Mouse (Mus musculus): Measurements from ENCODE around the gene Ccdc153. TPM values are rescaled to one million over a fixed set of nuclear protein-coding genes. Genes with fewer than 3 reads are reported as not detected.
A peak's percentile ranks its signal among the peaks of the same experiment; 100 is the strongest.

The Ccdc153 gene
- total RNA-seq, 4 experiments from 2014 or later: 1.6 to 3.9 (median 3.4) TPM

- no peak for DNase-seq (ENCODE audit: low spot score in 2 of 2)
These were observed 45.9 kb downstream of the Ccdc153 start for GRCm38 (mm10) chr9:44286256-44286850.

GRCm38 (mm10) chr9:44287003-44287400 lies 46.5 kb downstream of the Ccdc153 start:
- no peak for DNase-seq (ENCODE audit: low spot score in 2 of 2)

- no peak for DNase-seq (ENCODE audit: low spot score in 2 of 2)
These were observed 47.1 kb downstream of the Ccdc153 start for GRCm38 (mm10) chr9:44287401-44288075.

GRCm38 (mm10) chr9:44288076-44288958 lies 47.8 kb downstream of the Ccdc153 start, which contains the start of gene Abcg4:
Gene Abcg4, minus strand, starts transcription at chr9:44288615.
- DNase-seq (ENCODE audit: low spot score in 2 of 2): peak in 1 of 2 experiments; percentile 47

GRCm38 (mm10) chr9:44288959-44289291 lies 48.4 kb downstream of the Ccdc153 start:
- no peak for DNase-seq (ENCODE audit: low spot score in 2 of 2)

GRCm38 (mm10) chr9:44292490-44292889 lies 52.0 kb downstream of the Ccdc153 start:
- no peak for DNase-seq (ENCODE audit: low spot score in 2 of 2)

Other genes starting within 250 kb of the Ccdc153 start
- gene Thy1, start 197.3 kb upstream of the Ccdc153 start, total RNA-seq (2022): 1,000 to 10,000 TPM in 2 of 4 experiments, 100 to 1,000 TPM in 2; 845 to 4,044 (median 2,168) TPM
- 100 to 1,000 TPM; 118 to 172 (median 123) TPM for gene Usp2, start 173.7 kb upstream of the Ccdc153 start, total RNA-seq (2022)
- 1 to 10 TPM in 2 of 4 experiments, under 1 TPM in 2; 0.30 to 3.6 (median 0.95) TPM for gene Mfrp, start 138.9 kb upstream of the Ccdc153 start, total RNA-seq (2022)
- gene C1qtnf5, start 133.4 kb upstream of the Ccdc153 start, total RNA-seq (2022): 10 to 100 TPM; 24.1 to 32.7 (median 26.3) TPM
- gene Gm49380, start 127.2 kb upstream of the Ccdc153 start, total RNA-seq (2022): under 1 TPM in 2 of 4 experiments, not detected in 2; 0.67 to 0.78 TPM
- 10 to 100 TPM; 26.9 to 33.4 (median 30.6) TPM for gene Rnf26, start 127.2 kb upstream of the Ccdc153 start, total RNA-seq (2022)
- 10 to 100 TPM; 12.0 to 15.2 (median 13.9) TPM for gene Mcam, start 106.2 kb upstream of the Ccdc153 start, total RNA-seq (2022)
- gene Cbl, start 6.6 kb upstream of the Ccdc153 start, total RNA-seq (2022): 10 to 100 TPM; 48.8 to 55.0 (median 52.5) TPM
- gene Pdzd3, start 10.8 kb downstream of the Ccdc153 start, total RNA-seq (2022): under 1 TPM; 0.38 to 0.76 (median 0.67) TPM
- gene Nlrx1, start 27.9 kb downstream of the Ccdc153 start, total RNA-seq (2022): 10 to 100 TPM; 10.6 to 13.8 (median 11.8) TPM
- gene Abcg4, start 47.9 kb downstream of the Ccdc153 start, total RNA-seq (2022): 10 to 100 TPM; 57.0 to 65.5 (median 58.8) TPM
- gene Hinfp, start 65.0 kb downstream of the Ccdc153 start, total RNA-seq (2022): 10 to 100 TPM; 30.2 to 34.9 (median 33.3) TPM
- gene C2cd2l, start 79.6 kb downstream of the Ccdc153 start, total RNA-seq (2022): 100 to 1,000 TPM; 201 to 282 (median 245) TPM
- 10 to 100 TPM; 15.2 to 16.9 (median 16.5) TPM for gene Dpagt1, start 85.3 kb downstream of the Ccdc153 start, total RNA-seq (2022)
- gene H2afx, start 94.0 kb downstream of the Ccdc153 start, total RNA-seq (2022): 10 to 100 TPM; 45.6 to 48.7 (median 47.8) TPM
- gene Hmbs, start 103.6 kb downstream of the Ccdc153 start, total RNA-seq (2022): 10 to 100 TPM; 19.4 to 21.5 (median 20.4) TPM
- 10 to 100 TPM; 61.9 to 66.7 (median 63.5) TPM for gene Vps11, start 121.0 kb downstream of the Ccdc153 start, total RNA-seq (2022)
- gene Hyou1, start 138.8 kb downstream of the Ccdc153 start, total RNA-seq (2022): 100 to 1,000 TPM; 106 to 115 (median 112) TPM
- gene Slc37a4, start 156.2 kb downstream of the Ccdc153 start, total RNA-seq (2022): 10 to 100 TPM; 30.5 to 34.1 (median 31.8) TPM
- 100 to 1,000 TPM; 768 to 851 (median 802) TPM for gene Rps25, start 166.5 kb downstream of the Ccdc153 start, total RNA-seq (2022)
- gene Trappc4, start 166.9 kb downstream of the Ccdc153 start, total RNA-seq (2022): 10 to 100 TPM; 67.4 to 74.5 (median 72.5) TPM
- gene Ccdc84, start 177.9 kb downstream of the Ccdc153 start, total RNA-seq (2022): 10 to 100 TPM; 17.6 to 25.7 (median 18.8) TPM
- not detected for gene Foxr1, start 200.5 kb downstream of the Ccdc153 start, total RNA-seq (2022)
- not detected for gene Upk2, start 214.3 kb downstream of the Ccdc153 start, total RNA-seq (2022)
- gene Bcl9l, start 242.1 kb downstream of the Ccdc153 start, total RNA-seq (2022): 10 to 100 TPM; 60.4 to 67.8 (median 61.9) TPM

All from left cerebral cortex, adult 8-10 months (tissue).